Mouse (Mus musculus): ENCODE measurements around the gene Scgb2b7.
"Not testable (repeated sequence)": the region's sequence is repeated elsewhere in the genome, so short reads cannot be mapped to it uniquely, and the experiment has no call there.

DNA sequence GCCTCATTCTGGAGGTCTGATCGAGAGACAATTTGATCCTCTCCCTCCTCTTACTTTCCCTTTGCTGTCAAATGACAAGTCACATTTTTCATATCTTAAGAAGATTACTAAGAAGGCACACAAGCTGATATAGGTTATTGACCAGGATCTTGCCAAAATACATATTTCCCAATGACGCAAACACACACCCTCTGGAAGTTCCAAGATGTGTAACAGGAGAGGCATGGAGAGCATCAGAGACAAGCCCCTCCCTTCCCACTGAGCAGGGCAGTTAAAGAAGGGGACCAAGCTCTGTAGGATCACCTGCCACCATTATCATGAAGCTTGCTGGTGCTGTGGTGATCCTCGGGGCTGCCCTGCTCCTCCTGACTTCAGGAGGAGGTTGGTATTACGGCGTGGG lies 6.8 kb upstream of the Scgb2b7 start, which contains the start of gene Scgb1b7:
- TF ChIP-seq CTCF (IDR thresholded peaks at IDR 0.05; ENCODE audit: borderline replicate concordance, extremely low read depth, insufficient read depth, insufficient read length); POLR2A (IDR thresholded peaks at IDR 0.05; ENCODE audit: borderline replicate concordance, extremely low read depth, insufficient read depth, insufficient read length, poor library complexity, severe bottlenecking): not testable (repeated sequence)

Data from brain, embryonic 14.5 days (tissue).